13 mouse cellular contexts compared by ENCODE assay signal in genomic region chr7:47073536-47074521, GRCm38 (mm10). TPM values are rescaled to one million over a fixed set of nuclear protein-coding genes. Genes with fewer than 3 reads are reported as not detected.
DNase-seq lines count a peak whose midpoint lies in the region; TF ChIP-seq lines count a peak whose summit lies in the region.
"Had no signal": no experiment of that assay in that cellular context is flagged by ENCODE, and none has a peak within 500 bp of the region (broad histone marks: within the 10 kb centered on the region; RNA-seq: fewer than 3 reads in every experiment).

No protein-coding gene starts in this region.

- peak; percentile 76 to 91 for DNase-seq in adrenal gland, adult (ENCODE audit: inconsistent age in 2 of 2, low spot score in 1 of 2)
- DNase-seq in adrenal gland, postnatal 25 days, result no peak
- peak; percentile 76 for DNase-seq in lung, postnatal 10 days
- DNase-seq in lung, adult 2 months, result no peak
- DNase-seq in kidney, adult 11 months, result peak; percentile 83
- DNase-seq in lung, postnatal 4 days, result peak; percentile 57 to 71
- no peak for DNase-seq in layer of hippocampus, postnatal 10 days (ENCODE audit: low spot score in 2 of 2)
- DNase-seq in cerebellum, adult 9-10 months, result no peak
- DNase-seq: spleen, adult 18-20 months had no signal

- WGBS in lung, adult 2 months, result 35% methylated on average over 18 of the region's 18 CpGs

- TF ChIP-seq POLR2A in lung, adult 2 months (IDR thresholded peaks at IDR 0.05; ENCODE audit: borderline replicate concordance, extremely low read depth, low read depth, low read length), result no peak

- no peak for TF ChIP-seq CTCF in lung, adult 2 months (IDR thresholded peaks at IDR 0.05; ENCODE audit: insufficient read depth, low read length)

- no peaks in the 10 kb centered on the region; the same call in 1 of the 2 replicates for H3K4me1 ChIP-seq in lung, adult 2 months (ENCODE audit: control insufficient read depth, insufficient read depth, low read length)

- no peak overlapping the region for H3K4me3 ChIP-seq in lung, adult 2 months (replicated peaks; ENCODE audit: extremely low read depth, low read depth, low read length)
- H3K4me3 ChIP-seq: erythroblast, embryonic 14.5 days had no signal

RNA-seq across cellular contexts. Expression of gene Tmem86a, which starts 23.4 kb away (rescaled TPM):
- 25.8 and 53.9 TPM in 2 replicates for total RNA-seq in adrenal gland, postnatal 25 days (2021)
- polyA plus RNA-seq in lung, adult 2 months (2012; rRNA removed), result 28.2 and 32.8 TPM in 2 replicates
- total RNA-seq in layer of hippocampus, postnatal 10 days (2021), result 10 to 100 TPM; 14.7 to 15.5 TPM

RNA-seq across cellular contexts. Expression of gene Ptpn5, which starts 59.7 kb away (rescaled TPM):
- total RNA-seq in adrenal gland, postnatal 25 days (2021), result 1.3 and 2.2 TPM in 2 replicates
- polyA plus RNA-seq in lung, adult 2 months (2012; rRNA removed), result 0.90 and 1.3 TPM in 2 replicates
- total RNA-seq in layer of hippocampus, postnatal 10 days (2021), result 100 to 1,000 TPM; 121 to 129 TPM
- total RNA-seq: gastrocnemius, postnatal 4 days; hematopoietic stem cell, adult 5-6 weeks; MEL had no signal
- polyA plus RNA-seq: erythroblast, embryonic 14.5 days had no signal

Comparison
In these comparisons a context has a peak if more than half of its experiments do, and no peak if none do; other contexts are left out.
1. DNase-seq: peak in adrenal gland, adult (2 of 2), lung, postnatal 10 days (single experiment), kidney, adult 11 months (single experiment) and lung, postnatal 4 days (2 of 2); none in adrenal gland, postnatal 25 days (single experiment), lung, adult 2 months (single experiment), layer of hippocampus, postnatal 10 days (0 of 2) and cerebellum, adult 9-10 months (single experiment).
2. RNA of gene Ptpn5, which starts 59.7 kb away (total RNA-seq): 121 to 129 TPM in layer of hippocampus, postnatal 10 days; 1.3 to 2.2 TPM in adrenal gland, postnatal 25 days; every median in the first group is over 10 times any median in the second.